Mouse (Mus musculus) ES-E14 (cell line): Measurements from ENCODE around the gene Exoc3l2. TPM values are rescaled to one million over a fixed set of nuclear protein-coding genes. Genes with fewer than 3 reads are reported as not detected.

Experiments used
- DNase-seq: peaks from one replicate; pipeline ENCODE4 v3.0.0-alpha.2; 2013; ENCODE audit warnings: low read depth, low spot score
- H3K27ac ChIP-seq: 2 replicates; pipeline ENCODE4 v1.5.1; 2012; ENCODE audit warnings: low read depth, mild to moderate bottlenecking, low read length, moderate library complexity, mixed read lengths; ENCODE audit not compliant: poor library complexity, insufficient read depth, severe bottlenecking
- H3K36me3 ChIP-seq: 2 replicates; pipeline ENCODE4 v1.6.1; 2012; ENCODE audit warnings: mild to moderate bottlenecking, low read length, moderate library complexity, mixed read lengths; ENCODE audit not compliant: control insufficient read depth, poor library complexity, insufficient read depth, severe bottlenecking
- H3K4me1 ChIP-seq, 2 experiments: fragments of 150-350 bp in 1 of 2; sonication (generic) in 1 of 2; 2 replicates each; pipeline ENCODE4 v1.6.1; 2012; ENCODE audit warnings: low read length in 2 of 2, mild to moderate bottlenecking in 1 of 2, mixed read lengths in 1 of 2; ENCODE audit not compliant: control insufficient read depth in 2 of 2, insufficient read depth in 2 of 2, poor library complexity in 1 of 2
- H3K4me3 ChIP-seq, 2 experiments: fragments of 150-350 bp in 1 of 2; sonication (generic) in 1 of 2; 2 replicates each; pipeline ENCODE4 v1.5.1; 2012; ENCODE audit warnings: low read length in 2 of 2, low read depth in 1 of 2, mild to moderate bottlenecking in 1 of 2, mixed read lengths in 1 of 2; ENCODE audit not compliant: insufficient read depth in 1 of 2, poor library complexity in 1 of 2, severe bottlenecking in 1 of 2
- H3K9ac ChIP-seq: 2 replicates; pipeline ENCODE4 v1.6.1; 2012; ENCODE audit warnings: low read depth, mild to moderate bottlenecking, low read length, mixed read lengths; ENCODE audit not compliant: poor library complexity, insufficient read depth, severe bottlenecking
- H3K9me3 ChIP-seq: fragments of 150-350 bp; sonication (generic); 2 replicates; pipeline ENCODE4 v1.6.1; 2012; ENCODE audit warnings: low read depth, mild to moderate bottlenecking, low read length; ENCODE audit not compliant: control insufficient read depth, insufficient read depth
- CHD2 ChIP-seq: IDR thresholded peaks from 2 replicates; pipeline ENCODE4 v1.6.1; 2014; ENCODE audit warnings: mild to moderate bottlenecking, low read depth, low read length, inconsistent platforms
- HCFC1 ChIP-seq: IDR thresholded peaks from 2 replicates; pipeline ENCODE4 v1.6.1; 2012; ENCODE audit warnings: low read length, inconsistent platforms, borderline replicate concordance; ENCODE audit not compliant: insufficient read depth
- MAFK ChIP-seq: IDR thresholded peaks from 2 replicates; pipeline ENCODE4 v1.6.1; 2014; ENCODE audit warnings: mild to moderate bottlenecking, low read depth, low read length, inconsistent platforms; ENCODE audit not compliant: insufficient read depth
- ZC3H11A ChIP-seq: IDR thresholded peaks from 2 replicates; pipeline ENCODE4 v1.6.1; 2012; ENCODE audit warnings: low read depth, mild to moderate bottlenecking, inconsistent platforms, low read length, borderline replicate concordance
- ZNF384 ChIP-seq: IDR thresholded peaks from 2 replicates; pipeline ENCODE4 v1.6.1; 2012; ENCODE audit warnings: low read depth, low read length, inconsistent platforms
- in situ Hi-C, 2 experiments: fragments of 600-800 bp; cut with MboI; formaldehyde crosslinking; loops; one replicate each; pipeline ENCODE4 v1.15.1; 2025; ENCODE audit warnings: low sequenced_read_pairs in 2 of 2, inconsistent platforms in 1 of 2; ENCODE audit not compliant: unreplicated experiment in 2 of 2
- total RNA-seq: library from RNA; depleted of rRNA; stranded (reverse); fragments of 300-350 nt; gene quantifications from 2 replicates; pipeline ENCODE4 v1.2.3, GENCODE M21; 2012

Exoc3l2 gene
- total RNA-seq, 1 experiment = 2.2 TPM

DNA sequence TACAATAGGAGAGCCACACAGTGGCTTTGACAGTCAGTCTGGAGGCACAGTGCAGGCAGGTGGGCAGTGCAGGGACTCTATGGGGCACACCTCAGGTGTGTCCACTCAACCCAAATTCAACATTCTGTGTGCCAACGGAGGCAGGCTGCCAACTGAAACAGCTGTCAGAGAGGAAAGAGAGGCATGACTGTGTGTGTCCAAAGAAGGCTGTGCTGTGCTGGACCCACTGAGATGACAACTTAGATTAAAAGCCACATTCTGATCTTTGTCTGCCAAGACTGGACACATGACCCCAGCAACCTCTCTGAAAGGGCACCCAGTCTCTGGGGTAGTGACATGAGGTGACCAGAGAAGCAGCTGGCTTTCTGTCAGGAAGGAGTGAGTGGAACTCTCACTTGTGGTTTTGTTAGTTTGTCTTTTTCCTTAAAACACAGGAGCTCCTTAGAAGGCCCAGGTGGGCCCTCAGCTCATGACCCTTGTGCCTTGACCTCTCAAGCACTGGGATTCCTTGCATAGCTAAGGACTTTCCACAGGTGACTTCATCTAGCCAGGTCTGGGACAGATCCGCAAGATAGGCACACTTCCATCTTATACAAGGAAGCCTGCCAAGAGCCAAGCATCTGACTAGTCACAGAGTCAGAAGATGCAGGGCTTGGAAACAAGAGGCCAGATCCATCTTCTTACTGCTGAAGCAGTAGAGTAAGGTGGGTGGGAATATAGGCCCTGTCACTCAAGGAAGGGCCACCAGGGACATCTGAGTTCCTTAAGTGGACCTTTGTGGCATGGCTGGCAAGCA is 77.8 kb downstream of the Exoc3l2 start:
- Histone ChIP-seq H3K36me3 (peaks cover 23% of the 10 kb centered on the region; the same call in 1 of the 2 replicates), H3K4me1 (no peaks in the 10 kb centered on the region), H3K27ac (no peak overlapping the region), H3K4me3 (no peak overlapping the region), H3K9me3 (peaks cover 20% of the 10 kb centered on the region), H3K9ac (no peak overlapping the region)
- DNase-seq = no peak
- no peak for TF ChIP-seq ZC3H11A
- no peak for TF ChIP-seq ZNF384
- no peak for TF ChIP-seq MAFK
- TF ChIP-seq HCFC1 = no peak
- TF ChIP-seq CHD2 = no peak
- in situ Hi-C loops = no loop called here

DNA sequence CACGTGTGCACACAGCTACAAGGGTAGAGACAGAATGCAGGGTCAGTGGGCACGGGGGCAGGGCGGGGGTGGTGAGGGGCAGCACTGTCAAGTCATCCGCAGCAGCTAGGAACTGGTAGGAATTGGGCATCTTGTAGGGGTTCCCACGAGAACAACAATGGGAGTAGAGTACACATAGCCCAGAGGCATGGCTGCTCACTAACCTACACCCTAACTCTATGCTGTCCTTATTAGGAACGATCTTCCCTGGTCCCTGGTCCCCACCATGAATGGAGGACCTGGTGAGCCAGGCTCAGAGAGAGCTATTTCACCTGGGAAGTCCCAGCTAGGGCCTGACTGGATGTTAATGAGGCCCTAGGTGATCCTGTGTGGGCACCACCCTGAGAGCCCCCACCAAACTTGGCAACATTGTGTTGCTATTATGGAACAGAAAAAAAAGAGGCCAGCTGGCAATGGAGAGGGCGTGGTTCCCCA is 78.6 kb downstream of the Exoc3l2 start:
- TF ChIP-seq MAFK = no peak
- in situ Hi-C loops = no loop called here
- Histone ChIP-seq H3K4me3 (no peak overlapping the region), H3K9me3 (peaks cover 20% of the 10 kb centered on the region), H3K4me1 (no peaks in the 10 kb centered on the region), H3K36me3 (peaks cover 24% of the 10 kb centered on the region; the same call in 1 of the 2 replicates), H3K9ac (no peak overlapping the region), H3K27ac (no peak overlapping the region; the same call in 1 of the 2 replicates)
- no peak for DNase-seq

DNA sequence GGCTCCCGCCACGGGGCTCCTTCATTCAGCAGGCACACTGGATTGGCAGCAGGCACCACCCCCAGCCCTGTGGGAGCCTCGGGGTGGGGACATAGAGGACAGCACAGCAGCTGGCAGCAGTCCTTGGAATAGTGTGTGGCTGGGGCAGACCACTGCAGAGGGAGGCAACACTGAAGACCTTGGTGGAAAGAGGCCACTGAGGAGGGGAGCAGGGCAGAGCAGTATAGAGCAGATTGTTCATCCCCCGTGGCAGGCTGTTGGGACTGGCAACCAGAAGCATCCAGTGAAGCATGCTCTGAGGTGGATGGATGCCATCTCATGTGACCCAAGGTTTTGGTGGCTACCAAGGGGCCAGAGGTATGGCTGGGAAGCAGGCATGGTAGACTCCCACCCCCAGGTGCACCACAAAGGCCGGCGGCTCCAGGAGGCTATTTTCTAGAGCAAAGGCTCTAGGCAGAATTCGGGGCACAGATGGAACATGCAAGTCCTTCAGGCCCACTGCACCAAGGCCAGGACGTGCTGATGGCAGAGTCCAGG is 79.1 kb downstream of the Exoc3l2 start:
- Histone ChIP-seq H3K9me3 (peaks cover 20% of the 10 kb centered on the region), H3K9ac (no peak overlapping the region), H3K27ac (no peak overlapping the region; the same call in 1 of the 2 replicates), H3K4me1 (no peaks in the 10 kb centered on the region), H3K4me3 (no peak overlapping the region), H3K36me3 (peaks cover 23% of the 10 kb centered on the region; the same call in 1 of the 2 replicates)
- no peak for DNase-seq
- in situ Hi-C loops = no loop called here
- TF ChIP-seq CHD2 = no peak
- no peak for TF ChIP-seq HCFC1
- TF ChIP-seq MAFK = no peak

DNA sequence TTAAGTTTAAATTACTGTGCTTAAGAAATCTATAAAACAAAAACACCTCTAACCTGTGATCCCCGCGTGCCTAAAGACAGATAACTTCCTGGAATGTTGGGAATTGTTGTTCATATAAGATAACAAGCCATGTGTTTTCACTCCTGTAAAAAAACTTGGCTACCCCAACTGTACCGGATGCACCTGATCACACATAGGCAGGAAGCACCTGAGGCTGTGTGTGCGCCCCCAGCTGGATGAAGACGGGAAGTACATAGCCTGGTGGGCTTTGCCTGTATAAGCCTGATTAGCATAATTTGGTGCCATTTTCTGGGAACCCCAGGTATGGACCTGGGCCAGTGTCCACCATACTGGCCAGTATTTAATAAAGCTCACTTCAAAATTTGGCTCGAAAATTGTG is 80.5 kb downstream of the Exoc3l2 start:
- Histone ChIP-seq H3K4me1 (no peaks in the 10 kb centered on the region), H3K9me3 (peaks cover 17% of the 10 kb centered on the region), H3K4me3 (no peak overlapping the region), H3K27ac (no peak overlapping the region), H3K9ac (no peak overlapping the region), H3K36me3 (peaks cover 18% of the 10 kb centered on the region; the same call in 1 of the 2 replicates)
- in situ Hi-C loops = no loop called here
- no peak for DNase-seq
- TF ChIP-seq ZC3H11A = no peak
- TF ChIP-seq ZNF384 = no peak
- no peak for TF ChIP-seq CHD2
- TF ChIP-seq HCFC1 = no peak
- TF ChIP-seq MAFK = no peak
